Mouse (Mus musculus) forebrain, embryonic 11.5 days (tissue): Measurements from ENCODE around the gene Pym1. TPM values are rescaled to one million over a fixed set of nuclear protein-coding genes. Genes with fewer than 3 reads are reported as not detected.
A peak's percentile ranks its signal among the peaks of the same experiment; 100 is the strongest.

Source experiments
- ATAC-seq: fragments of 200-750 bp; cut with Nextera tagmentation; replicated peaks from 2 replicates; pipeline ENCODE4 v1.8.0; 2017; ENCODE audit warnings: moderate TSS enrichment; ENCODE audit not compliant: low FRiP score
- DNase-seq: peaks from one replicate; pipeline ENCODE4 v3.0.0-alpha.2; 2017; ENCODE audit warnings: low spot score
- H3K27ac ChIP-seq: fragments of 300-500 bp; sonication (generic); 2 replicates; pipeline ENCODE4 v1.5.1; 2014; ENCODE audit warnings: low read depth, low read length
- H3K27me3 ChIP-seq: fragments of 300-500 bp; sonication (generic); 2 replicates; pipeline ENCODE4 v1.6.1; 2014; ENCODE audit warnings: mild to moderate bottlenecking, low read length, mixed read lengths; ENCODE audit not compliant: control insufficient read depth, insufficient read depth
- H3K36me3 ChIP-seq: fragments of 300-500 bp; sonication (generic); 2 replicates; pipeline ENCODE4 v1.6.1; 2014; ENCODE audit warnings: mild to moderate bottlenecking, low read length, moderate library complexity, mixed read lengths; ENCODE audit not compliant: control insufficient read depth, insufficient read depth
- H3K4me1 ChIP-seq: fragments of 300-500 bp; sonication (generic); replicated peaks from 2 replicates; pipeline ENCODE4 v1.6.1; 2014; ENCODE audit warnings: low read length, mixed read lengths; ENCODE audit not compliant: control insufficient read depth, insufficient read depth
- H3K4me2 ChIP-seq: fragments of 300-500 bp; sonication (generic); 2 replicates; pipeline ENCODE4 v1.6.1; 2014; ENCODE audit warnings: low read depth, mild to moderate bottlenecking, low read length, moderate library complexity, mixed read lengths; ENCODE audit not compliant: severe bottlenecking
- H3K4me3 ChIP-seq: fragments of 300-500 bp; sonication (generic); 2 replicates; pipeline ENCODE4 v1.5.1; 2014; ENCODE audit warnings: low read depth, low read length
- H3K9ac ChIP-seq: fragments of 300-500 bp; sonication (generic); 2 replicates; pipeline ENCODE4 v1.6.1; 2014; ENCODE audit warnings: low read length
- H3K9me3 ChIP-seq: fragments of 300-500 bp; sonication (generic); 2 replicates; pipeline ENCODE4 v1.6.1; 2016; ENCODE audit warnings: low read length, mixed read lengths; ENCODE audit not compliant: control insufficient read depth
- WGBS: fragments of 180-500 bp; shearing (Covaris S2); extraction: QIAGEN DNeasy Blood & Tissue Kit; methylation state at CpG from one replicate; pipeline ENCODE4 v1.1.7; 2014; 5-methylcytosine and 5-hydroxymethylcytosine counted together
- polyA plus RNA-seq: library from polyadenylated mRNA; unstranded; fragments of >200 nt; fragmentation: Nextera tagmentation; extraction: Ambion mirVana; gene quantifications from 2 replicates; pipeline ENCODE4 v1.2.1, GENCODE M21; 2014

Pym1 gene
- polyA plus RNA-seq, 1 experiment from 2014 or later, result 51.4 TPM

GRCm38 (mm10) chr10:128742616-128743015, 5.1 kb upstream of the Pym1 start:
- Histone ChIP-seq H3K4me3 (no peak overlapping the region; the same call in 1 of the 2 replicates), H3K4me2 (no peak overlapping the region), H3K4me1 (peaks cover 4% of the 10 kb centered on the region; the same call in 1 of the 2 replicates), H3K9me3 (no peaks in the 10 kb centered on the region), H3K9ac (no peak overlapping the region), H3K27me3 (peaks cover 24% of the 10 kb centered on the region), H3K36me3 (no peaks in the 10 kb centered on the region), H3K27ac (no peak overlapping the region)
- 55% methylated on average over 4 of the region's 4 CpGs for WGBS
- DNase-seq (no peak), ATAC-seq (no peak)

GRCm38 (mm10) chr10:128743235-128743634, 4.5 kb upstream of the Pym1 start:
- no peaks in the 10 kb centered on the region for H3K36me3 ChIP-seq
- ATAC-seq (no peak), DNase-seq (no peak)
- no peaks in the 10 kb centered on the region for H3K9me3 ChIP-seq
- H3K4me1 ChIP-seq, result peaks cover 4% of the 10 kb centered on the region; the same call in 1 of the 2 replicates
- H3K9ac ChIP-seq, result peak overlapping the region; percentile 52
- peak overlapping the region; percentile 94 for H3K4me2 ChIP-seq
- H3K4me3 ChIP-seq, result peak overlapping the region; percentile 52
- 11% methylated on average over 7 of the region's 7 CpGs for WGBS
- H3K27ac ChIP-seq, result no peak overlapping the region
- H3K27me3 ChIP-seq, result peaks cover 24% of the 10 kb centered on the region

GRCm38 (mm10) chr10:128743791-128744191, 3.9 kb upstream of the Pym1 start:
- peak overlapping the region; percentile 94 for H3K4me2 ChIP-seq
- H3K9me3 ChIP-seq, result no peaks in the 10 kb centered on the region
- peaks cover 24% of the 10 kb centered on the region for H3K27me3 ChIP-seq
- peak overlapping the region; percentile 52 for H3K9ac ChIP-seq
- H3K27ac ChIP-seq, result no peak overlapping the region
- DNase-seq, result peak; percentile 74
- no peak for ATAC-seq
- peaks cover 4% of the 10 kb centered on the region; the same call in 1 of the 2 replicates for H3K4me1 ChIP-seq
- WGBS, result under 1% methylated on average over 35 of the region's 37 CpGs
- no peaks in the 10 kb centered on the region for H3K36me3 ChIP-seq
- H3K4me3 ChIP-seq, result peak overlapping the region; percentile 52

- peaks cover 6% of the 10 kb centered on the region; the same call in 1 of the 2 replicates for H3K4me1 ChIP-seq
- peak overlapping the region; percentile 94 for H3K4me2 ChIP-seq
- peak overlapping the region; percentile 52 for H3K4me3 ChIP-seq
- ATAC-seq (no peak), DNase-seq (no peak)
- WGBS, result 13% methylated on average over 8 of the region's 8 CpGs
- H3K27me3 ChIP-seq, result peaks cover 24% of the 10 kb centered on the region
- no peaks in the 10 kb centered on the region for H3K36me3 ChIP-seq
- H3K9ac ChIP-seq, result peak overlapping the region; percentile 52
- H3K27ac ChIP-seq, result no peak overlapping the region
- H3K9me3 ChIP-seq, result no peaks in the 10 kb centered on the region
These were observed 3.5 kb upstream of the Pym1 start for GRCm38 (mm10) chr10:128744211-128744610.

GRCm38 (mm10) chr10:128744680-128745601, 2.7 kb upstream of the Pym1 start, which contains the start of gene Dgka:
Dgka (minus strand) TSS chr10:128744855.
- Histone ChIP-seq H3K4me3 (peak within 1 kb of the TSS; percentile 52), H3K4me2 (peak within 1 kb of the TSS; percentile 94), H3K9me3 (no peaks in the 10 kb centered on the region), H3K9ac (peak within 1 kb of the TSS; percentile 52), H3K27ac (no peak within 1 kb of the TSS), H3K4me1 (peaks cover 9% of the 10 kb centered on the region; the same call in 1 of the 2 replicates), H3K36me3 (no peaks in the 10 kb centered on the region), H3K27me3 (peaks cover 24% of the 10 kb centered on the region)
- DNase-seq (no peak), ATAC-seq (no peak)
- 22% methylated on average over 18 of the region's 18 CpGs for WGBS

GRCm38 (mm10) chr10:128745946-128746613, 1.6 kb upstream of the Pym1 start:
- WGBS, result 92% methylated on average over 10 of the region's 10 CpGs
- H3K36me3 ChIP-seq, result no peaks in the 10 kb centered on the region
- H3K27ac ChIP-seq, result no peak overlapping the region
- peaks cover 9% of the 10 kb centered on the region; the same call in 1 of the 2 replicates for H3K4me1 ChIP-seq
- no peak overlapping the region for H3K9ac ChIP-seq
- H3K4me3 ChIP-seq, result no peak overlapping the region
- no peaks in the 10 kb centered on the region for H3K9me3 ChIP-seq
- ATAC-seq (no peak), DNase-seq (no peak)
- peaks cover 24% of the 10 kb centered on the region for H3K27me3 ChIP-seq
- no peak overlapping the region for H3K4me2 ChIP-seq

- Histone ChIP-seq H3K9ac (peak overlapping the region; percentile 80), H3K4me3 (peak overlapping the region; percentile 74), H3K9me3 (no peaks in the 10 kb centered on the region), H3K27me3 (peaks cover 24% of the 10 kb centered on the region), H3K4me1 (peaks cover 9% of the 10 kb centered on the region; the same call in 1 of the 2 replicates), H3K36me3 (no peaks in the 10 kb centered on the region), H3K4me2 (peak overlapping the region; percentile 83), H3K27ac (peak overlapping the region; percentile 93)
- DNase-seq (no peak), ATAC-seq (no peak)
- 42% methylated on average over 9 of the region's 9 CpGs for WGBS
These were observed 580 bp upstream of the Pym1 start for GRCm38 (mm10) chr10:128746972-128747645.

GRCm38 (mm10) chr10:128748252-128748864, 669 bp downstream of the Pym1 start:
- Histone ChIP-seq H3K27ac (peak overlapping the region; percentile 93), H3K36me3 (no peaks in the 10 kb centered on the region), H3K4me2 (peak overlapping the region; percentile 83), H3K4me1 (peaks cover 9% of the 10 kb centered on the region; the same call in 1 of the 2 replicates), H3K9me3 (no peaks in the 10 kb centered on the region), H3K4me3 (peak overlapping the region; percentile 74), H3K27me3 (peaks cover 17% of the 10 kb centered on the region), H3K9ac (peak overlapping the region; percentile 80)
- ATAC-seq, result peak; percentile 92
- DNase-seq, result peak; percentile 93
- 0% methylated on average over 37 of the region's 37 CpGs for WGBS
